Mouse (Mus musculus) forebrain, embryonic 16.5 days (tissue): ENCODE data around the gene Ccdc78. TPM values are rescaled to one million over a fixed set of nuclear protein-coding genes. Genes with fewer than 3 reads are reported as not detected.

Experiments used
- ATAC-seq: fragments of 200-750 bp; cut with Nextera tagmentation; 2 replicates; pipeline ENCODE4 v1.8.0; 2017; ENCODE audit warnings: mild to moderate bottlenecking, moderate library complexity
- H3K27ac ChIP-seq: fragments of 300-500 bp; sonication (generic); 2 replicates; pipeline ENCODE4 v1.5.1; 2014; ENCODE audit warnings: low read length, control low read depth
- H3K27me3 ChIP-seq: fragments of 300-500 bp; sonication (generic); replicated peaks from 2 replicates; pipeline ENCODE4 v1.6.1; 2014; ENCODE audit warnings: low read length; ENCODE audit not compliant: control insufficient read depth, insufficient read depth
- H3K36me3 ChIP-seq: fragments of 300-500 bp; sonication (generic); 2 replicates; pipeline ENCODE4 v1.6.1; 2014; ENCODE audit not compliant: control insufficient read depth, insufficient read depth
- H3K4me1 ChIP-seq: fragments of 300-500 bp; sonication (generic); replicated peaks from 2 replicates; pipeline ENCODE4 v1.6.1; 2014; ENCODE audit warnings: low read length; ENCODE audit not compliant: control insufficient read depth, insufficient read depth
- H3K4me2 ChIP-seq: fragments of 300-500 bp; sonication (generic); 2 replicates; pipeline ENCODE4 v1.6.1; 2014; ENCODE audit warnings: mild to moderate bottlenecking, low read length, control low read depth
- H3K4me3 ChIP-seq: fragments of 300-500 bp; sonication (generic); replicated peaks from 2 replicates; pipeline ENCODE4 v1.5.1; 2014; ENCODE audit warnings: mild to moderate bottlenecking, low read length, control low read depth
- H3K9ac ChIP-seq: fragments of 300-500 bp; sonication (generic); replicated peaks from 2 replicates; pipeline ENCODE4 v1.6.1; 2014; ENCODE audit warnings: low read depth, low read length, control low read depth
- H3K9me3 ChIP-seq: fragments of 300-500 bp; sonication (generic); 2 replicates; pipeline ENCODE4 v1.6.1; 2016; ENCODE audit warnings: low read length; ENCODE audit not compliant: control insufficient read depth
- WGBS: fragments of 180-500 bp; shearing (Covaris S2); extraction: QIAGEN DNeasy Blood & Tissue Kit; methylation state at CpG from one replicate; pipeline ENCODE4 v1.1.7; 2014; 5-methylcytosine and 5-hydroxymethylcytosine counted together
- polyA plus RNA-seq: library from polyadenylated mRNA; unstranded; fragments of >200 nt; fragmentation: Nextera tagmentation; extraction: Ambion mirVana; gene quantifications from 2 replicates; pipeline ENCODE4 v1.2.1, GENCODE M21; 2015

Gene Ccdc78
- polyA plus RNA-seq, 1 experiment from 2014 or later: 0.13 TPM

GRCm38 (mm10) chr17:25828712-25829557, 42.6 kb downstream of the Ccdc78 start, which contains the start of gene Jmjd8:
Gene Jmjd8 (plus strand): TSS chr17:25828867.
- Histone ChIP-seq H3K4me1 (peaks cover 79% of the 10 kb centered on the region), H3K27ac (peak within 1 kb of the TSS; percentile 93), H3K36me3 (peaks cover 20% of the 10 kb centered on the region), H3K4me3 (peak within 1 kb of the TSS; percentile 66), H3K27me3 (no peaks in the 10 kb centered on the region), H3K9me3 (no peaks in the 10 kb centered on the region), H3K9ac (peak within 1 kb of the TSS; percentile 80), H3K4me2 (peak within 1 kb of the TSS; percentile 93)
- ATAC-seq: peak; percentile 73
- 1% methylated on average over 32 of the region's 32 CpGs for WGBS

DNA sequence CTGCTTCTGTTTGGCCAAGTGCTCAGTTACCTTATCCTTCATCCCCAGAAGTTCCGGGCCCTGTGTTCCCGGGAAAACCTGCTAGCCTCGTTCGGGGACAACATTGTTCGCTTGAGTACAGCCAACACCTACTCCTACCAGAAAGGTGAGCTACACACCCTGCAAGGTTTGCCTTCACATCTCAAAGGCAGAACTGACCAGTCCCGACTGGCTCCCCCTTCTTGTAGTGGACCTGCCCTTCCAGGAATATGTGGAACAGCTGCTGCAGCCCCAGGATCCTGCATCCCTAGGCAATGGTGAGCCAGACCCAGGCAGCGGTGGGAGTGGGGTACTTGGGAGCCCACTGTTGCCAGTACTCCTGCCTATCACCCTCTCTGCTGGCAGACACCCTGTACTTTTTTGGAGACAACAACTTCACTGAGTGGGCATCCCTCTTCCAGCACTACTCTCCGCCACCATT, 43.2 kb downstream of the Ccdc78 start:
- H3K27ac ChIP-seq: peak overlapping the region; percentile 93
- WGBS: 41% methylated on average over 8 of the region's 8 CpGs
- ATAC-seq: no peak
- H3K9me3 ChIP-seq: no peaks in the 10 kb centered on the region
- H3K9ac ChIP-seq: peak overlapping the region; percentile 80
- H3K4me1 ChIP-seq: peaks cover 79% of the 10 kb centered on the region
- peaks cover 20% of the 10 kb centered on the region for H3K36me3 ChIP-seq
- peak overlapping the region; percentile 66 for H3K4me3 ChIP-seq
- H3K4me2 ChIP-seq: peak overlapping the region; percentile 93
- no peaks in the 10 kb centered on the region for H3K27me3 ChIP-seq

DNA sequence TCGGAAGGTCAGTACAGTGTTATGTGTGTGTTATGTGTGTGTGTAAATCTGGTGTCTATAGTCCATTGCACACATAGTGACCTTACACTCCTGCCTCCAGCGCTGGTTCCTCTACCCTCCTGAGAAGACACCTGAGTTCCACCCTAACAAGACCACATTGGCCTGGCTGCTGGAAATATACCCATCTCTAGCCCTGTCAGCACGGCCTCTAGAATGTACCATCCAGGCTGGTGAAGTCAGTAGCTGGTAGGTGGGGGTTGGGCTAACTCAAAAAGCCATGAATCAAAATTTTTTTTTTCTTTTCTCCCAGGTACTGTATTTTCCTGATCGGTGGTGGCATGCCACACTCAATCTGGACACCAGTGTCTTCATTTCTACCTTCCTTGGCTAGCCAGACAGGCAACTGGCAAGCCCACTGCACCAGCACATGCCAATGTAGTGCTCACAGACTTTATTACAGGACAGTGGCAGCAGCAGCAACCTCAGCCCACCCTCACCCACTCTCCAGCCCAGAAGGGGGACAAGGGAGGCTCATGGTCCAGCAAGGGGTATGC, 43.9 kb downstream of the Ccdc78 start:
- no peak overlapping the region for H3K4me3 ChIP-seq

DNA sequence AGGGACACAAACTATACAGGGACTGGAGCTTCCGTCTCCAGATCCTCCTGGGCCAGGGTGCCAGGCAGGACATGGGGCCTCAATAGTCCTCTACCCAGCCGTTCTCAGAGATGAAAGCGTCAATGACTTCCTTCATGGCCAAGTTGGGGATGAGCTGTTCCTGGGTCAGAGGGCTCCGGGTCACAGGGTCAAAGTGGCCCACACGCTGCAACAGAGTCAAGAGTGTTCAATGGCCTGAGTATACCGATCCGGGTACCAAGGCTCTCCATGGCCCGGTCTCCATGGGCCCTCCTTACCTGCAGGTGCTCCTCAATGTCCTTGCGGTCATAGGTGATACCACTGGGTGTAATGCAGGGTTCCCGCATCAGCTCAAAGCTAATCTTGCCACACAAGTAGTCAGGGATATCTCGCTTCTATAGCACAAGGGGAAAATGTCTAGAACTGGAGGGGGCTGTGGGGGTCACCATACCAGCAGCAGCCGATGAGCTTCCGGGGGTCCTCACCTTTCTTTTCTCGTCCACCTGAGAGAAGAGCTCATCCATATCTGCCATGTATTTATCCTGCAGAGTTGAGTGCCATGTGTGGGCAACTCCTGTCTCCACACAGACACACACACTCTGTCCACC, 44.5 kb downstream of the Ccdc78 start:
- Histone ChIP-seq H3K4me3 (no peak overlapping the region), H3K36me3 (peaks cover 20% of the 10 kb centered on the region), H3K27me3 (no peaks in the 10 kb centered on the region), H3K9ac (no peak overlapping the region), H3K4me2 (no peak overlapping the region), H3K4me1 (peaks cover 80% of the 10 kb centered on the region), H3K9me3 (no peaks in the 10 kb centered on the region), H3K27ac (no peak overlapping the region)
- no peak for ATAC-seq
- 90% methylated on average over 14 of the region's 14 CpGs for WGBS

More for the DNA sequence above, 43.9 kb downstream of the Ccdc78 start:
- peaks cover 20% of the 10 kb centered on the region for H3K36me3 ChIP-seq
- H3K27me3 ChIP-seq: no peaks in the 10 kb centered on the region
- H3K27ac ChIP-seq: no peak overlapping the region
- H3K4me2 ChIP-seq: peak overlapping the region; percentile 93
- no peak overlapping the region for H3K9ac ChIP-seq
- 88% methylated on average over 4 of the region's 4 CpGs for WGBS
- no peaks in the 10 kb centered on the region for H3K9me3 ChIP-seq
- no peak for ATAC-seq
- peaks cover 79% of the 10 kb centered on the region for H3K4me1 ChIP-seq

DNA sequence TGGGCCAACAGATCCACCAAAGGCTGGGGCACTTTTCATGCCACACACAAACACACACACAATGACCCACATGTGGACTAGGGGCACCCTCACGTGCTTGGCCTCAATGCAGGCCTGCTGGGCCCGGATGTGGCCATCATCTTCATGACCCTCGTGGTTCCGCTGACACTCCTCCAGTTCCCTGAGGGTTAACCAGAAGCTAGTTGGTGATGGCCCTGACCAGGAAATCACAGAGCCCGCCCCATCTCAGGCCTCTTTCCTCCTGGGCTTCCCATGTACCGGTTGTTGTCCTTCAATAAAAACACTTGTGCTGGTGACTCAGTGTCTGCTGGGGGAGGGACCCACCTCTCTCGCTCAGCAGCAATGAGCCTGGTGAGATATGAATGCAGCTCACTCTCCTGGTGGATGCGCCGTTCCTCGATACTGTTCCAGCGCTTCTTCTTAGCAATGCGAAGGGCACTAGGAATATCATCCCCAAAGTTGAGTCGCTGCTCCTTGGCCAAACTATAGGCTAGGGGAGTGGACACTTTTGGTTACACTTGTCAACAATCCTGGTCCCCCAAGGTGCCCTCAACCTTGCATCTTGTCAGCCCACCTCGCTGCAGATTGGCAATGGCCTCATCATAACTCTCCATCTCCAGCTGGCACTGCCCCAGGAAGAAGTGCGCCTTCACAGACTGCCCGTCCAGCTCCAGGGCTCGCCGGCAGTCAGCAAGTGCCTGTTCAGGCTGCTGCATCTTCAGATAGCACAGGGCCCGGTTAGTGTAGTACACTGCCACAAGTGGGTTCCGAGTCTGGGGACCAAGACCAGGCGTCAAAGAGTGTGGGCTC, 45.3 kb downstream of the Ccdc78 start:
- Histone ChIP-seq H3K9ac (peak overlapping the region; percentile 86), H3K36me3 (peaks cover 20% of the 10 kb centered on the region), H3K4me1 (peaks cover 80% of the 10 kb centered on the region), H3K27me3 (no peaks in the 10 kb centered on the region), H3K4me3 (peak overlapping the region; percentile 94), H3K27ac (peak overlapping the region; percentile 88; the same call in 1 of the 2 replicates), H3K9me3 (no peaks in the 10 kb centered on the region), H3K4me2 (peak overlapping the region; percentile 88)
- WGBS: 58% methylated on average over 21 of the region's 21 CpGs
- no peak for ATAC-seq

DNA sequence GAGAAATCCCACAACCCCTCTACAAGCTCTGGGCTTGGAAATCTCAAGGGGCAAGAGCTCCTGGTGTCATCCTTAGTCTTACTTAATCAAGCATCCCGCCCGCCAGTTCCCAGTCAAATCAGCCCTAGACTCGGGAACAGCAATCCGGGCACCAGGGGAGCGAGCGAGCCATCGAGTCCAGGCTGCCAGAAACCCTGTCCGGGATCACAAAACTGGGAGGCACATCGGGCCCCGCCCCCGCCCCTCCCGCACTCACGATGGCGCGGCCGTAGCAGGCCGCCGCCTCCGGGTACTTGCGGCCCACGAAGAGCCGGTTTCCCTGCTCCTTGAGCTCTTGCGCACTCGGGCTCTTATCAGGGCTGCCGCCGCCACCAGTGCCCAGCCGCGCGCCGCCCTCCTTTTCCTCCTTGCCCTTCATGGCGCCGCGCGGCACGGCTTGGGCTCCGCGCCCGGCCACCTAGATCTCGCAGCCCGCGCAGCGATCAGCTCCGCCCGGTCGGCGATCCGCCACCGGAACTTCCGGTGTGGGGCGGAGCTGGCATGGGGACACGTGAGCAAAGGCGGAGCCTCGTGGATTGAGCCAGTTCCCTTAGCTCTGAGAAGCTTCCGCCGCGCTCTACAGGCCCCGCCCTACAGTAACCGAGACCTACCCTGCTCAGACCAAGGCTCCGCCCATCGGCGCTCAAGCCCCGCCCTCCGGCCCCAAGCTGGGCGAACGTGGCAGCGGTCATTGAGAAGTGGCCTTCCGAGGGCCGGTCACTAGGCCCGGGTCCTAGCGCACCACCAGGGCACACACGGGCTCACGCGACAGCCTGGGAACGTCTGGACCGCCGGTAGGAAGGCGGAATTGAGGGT, 46.3 kb downstream of the Ccdc78 start:
- Histone ChIP-seq H3K4me1 (peaks cover 77% of the 10 kb centered on the region), H3K4me2 (peak overlapping the region; percentile 88), H3K4me3 (peak overlapping the region; percentile 94), H3K36me3 (peaks cover 14% of the 10 kb centered on the region), H3K27ac (peak overlapping the region; percentile 94), H3K27me3 (no peaks in the 10 kb centered on the region), H3K9ac (peak overlapping the region; percentile 86), H3K9me3 (no peaks in the 10 kb centered on the region)
- peak; percentile 90 for ATAC-seq
- WGBS: under 1% methylated on average over 73 of the region's 77 CpGs

- H3K9ac ChIP-seq: peak within 1 kb of the TSS; percentile 86
- peak within 1 kb of the TSS; percentile 88 for H3K4me2 ChIP-seq
- H3K4me1 ChIP-seq: peaks cover 77% of the 10 kb centered on the region
- peak within 1 kb of the TSS; percentile 94 for H3K27ac ChIP-seq
- peak within 1 kb of the TSS; percentile 94 for H3K4me3 ChIP-seq
- ATAC-seq: peak; percentile 31; the same call in 1 of the 2 replicates
- H3K36me3 ChIP-seq: peaks cover 14% of the 10 kb centered on the region
- H3K27me3 ChIP-seq: no peaks in the 10 kb centered on the region
- under 1% methylated on average over 24 of the region's 24 CpGs for WGBS
- no peaks in the 10 kb centered on the region for H3K9me3 ChIP-seq
Observed at GRCm38 (mm10) chr17:25833291-25833663, 46.9 kb downstream of the Ccdc78 start, which contains the start of gene Stub1. Gene Stub1 (minus strand): TSS chr17:25833404.

- Histone ChIP-seq H3K9ac (peak overlapping the region; percentile 84), H3K4me1 (peaks cover 75% of the 10 kb centered on the region), H3K27me3 (no peaks in the 10 kb centered on the region), H3K27ac (peak overlapping the region; percentile 94), H3K4me3 (peak overlapping the region; percentile 94), H3K4me2 (peak overlapping the region; percentile 88), H3K36me3 (peaks cover 17% of the 10 kb centered on the region), H3K9me3 (no peaks in the 10 kb centered on the region)
- ATAC-seq: no peak
- 50% methylated on average over 6 of the region's 6 CpGs for WGBS
Observed at GRCm38 (mm10) chr17:25833961-25834594, 47.7 kb downstream of the Ccdc78 start.
